ENCODE assay signal across 8 mouse cellular contexts in the genomic region with DNA sequence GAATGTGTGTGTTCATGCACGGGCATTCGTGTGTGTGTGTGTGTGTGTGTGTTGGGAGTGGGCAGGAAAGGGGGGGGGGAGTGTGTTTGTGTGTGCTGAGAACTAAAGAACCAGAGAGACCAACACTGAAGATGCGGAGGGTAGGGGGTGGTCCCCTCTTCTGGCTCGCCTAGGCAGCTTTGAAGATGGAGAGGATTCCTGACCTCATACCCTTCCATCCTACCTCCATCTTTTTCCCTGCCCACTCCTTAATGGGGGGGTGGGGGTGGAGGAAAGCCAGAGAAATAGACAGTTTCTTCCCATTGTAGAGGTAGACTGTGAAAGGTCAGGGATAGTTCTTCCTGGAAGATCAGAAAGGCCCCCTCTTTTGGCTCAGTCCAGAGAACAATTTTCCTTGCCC. TPM values are rescaled to one million over a fixed set of nuclear protein-coding genes. Genes with fewer than 3 reads are reported as not detected.
A peak's percentile ranks its signal among the peaks of the same experiment; 100 is the strongest.
DNase-seq lines count a peak whose midpoint lies in the region; ATAC-seq lines count a peak whose summit lies in the region.

No protein-coding gene starts in this region.

- H3K9me3 ChIP-seq in kidney, embryonic 15.5 days (replicated peaks): no peaks in the 10 kb centered on the region
- no peaks in the 10 kb centered on the region for H3K9me3 ChIP-seq in hindbrain, embryonic 13.5 days
- no peaks in the 10 kb centered on the region for H3K9me3 ChIP-seq in midbrain, embryonic 16.5 days (replicated peaks; ENCODE audit: control insufficient read depth, low read length, poor library complexity, severe bottlenecking)

- peaks cover 63% of the 10 kb centered on the region for H3K36me3 ChIP-seq in kidney, embryonic 15.5 days
- H3K36me3 ChIP-seq in hindbrain, embryonic 13.5 days: peaks cover 58% of the 10 kb centered on the region
- peaks cover 23% of the 10 kb centered on the region for H3K36me3 ChIP-seq in midbrain, embryonic 16.5 days (ENCODE audit: control insufficient read depth, insufficient read depth, low read length)

- peak overlapping the region; percentile 27; the same call in 1 of the 2 replicates for H3K4me3 ChIP-seq in kidney, embryonic 15.5 days (replicated peaks)
- H3K4me3 ChIP-seq in brown adipose tissue, adult 24 weeks (ENCODE audit: insufficient read depth, low read depth, low read length): peak overlapping the region; percentile 54
- peak overlapping the region; percentile 17; the same call in 1 of the 2 replicates for H3K4me3 ChIP-seq in hindbrain, embryonic 13.5 days
- H3K4me3 ChIP-seq in midbrain, embryonic 16.5 days (ENCODE audit: low read depth, low read length): no peak overlapping the region

- peak overlapping the region; percentile 56 for H3K4me2 ChIP-seq in kidney, embryonic 15.5 days
- no peak overlapping the region; the same call in 1 of the 2 replicates for H3K4me2 ChIP-seq in hindbrain, embryonic 13.5 days
- no peak overlapping the region for H3K4me2 ChIP-seq in midbrain, embryonic 16.5 days (ENCODE audit: low read length)

- WGBS in kidney, embryonic 15.5 days: 70% methylated on average over 4 of the region's 4 CpGs
- WGBS in hindbrain, embryonic 13.5 days: 55% methylated on average over 4 of the region's 4 CpGs
- 69% methylated on average over 4 of the region's 4 CpGs for WGBS in midbrain, embryonic 16.5 days

- peak overlapping the region; percentile 1; the same call in 1 of the 2 replicates for H3K9ac ChIP-seq in kidney, embryonic 15.5 days
- H3K9ac ChIP-seq in hindbrain, embryonic 13.5 days: peak overlapping the region; percentile 67; the same call in 1 of the 2 replicates
- H3K9ac ChIP-seq in midbrain, embryonic 16.5 days (ENCODE audit: low read depth, low read length): 0 out of 2 replicates have a peak overlapping the region, but pooled peaks have one; percentile 27

- no peak for DNase-seq in kidney, postnatal 36 days
- no peak for DNase-seq in urinary bladder, adult 2 months (ENCODE audit: low spot score)
- DNase-seq in ovary, adult 18-20 months (ENCODE audit: low spot score): no peak
- DNase-seq in layer of hippocampus, adult 8-10 months (ENCODE audit: low spot score in 2 of 2): no peak

- no peak for ATAC-seq in kidney, embryonic 15.5 days (replicated peaks; ENCODE audit: low FRiP score)
- no peak for ATAC-seq in hindbrain, embryonic 13.5 days (ENCODE audit: low FRiP score)
- ATAC-seq in midbrain, embryonic 16.5 days: no peak

- H3K27me3 ChIP-seq in kidney, embryonic 15.5 days: no peaks in the 10 kb centered on the region
- no peaks in the 10 kb centered on the region for H3K27me3 ChIP-seq in hindbrain, embryonic 13.5 days
- no peaks in the 10 kb centered on the region; the same call in 1 of the 2 replicates for H3K27me3 ChIP-seq in midbrain, embryonic 16.5 days (ENCODE audit: control insufficient read depth, insufficient read depth, low read depth, low read length)

- peak overlapping the region; percentile 69 for H3K27ac ChIP-seq in kidney, embryonic 15.5 days
- peak overlapping the region; percentile 41 for H3K27ac ChIP-seq in brown adipose tissue, adult 24 weeks (replicated peaks; ENCODE audit: low read depth, low read length)
- H3K27ac ChIP-seq in hindbrain, embryonic 13.5 days: no peak overlapping the region
- no peak overlapping the region for H3K27ac ChIP-seq in midbrain, embryonic 16.5 days (ENCODE audit: low read length)

- H3K4me1 ChIP-seq in kidney, embryonic 15.5 days: peaks cover 37% of the 10 kb centered on the region
- H3K4me1 ChIP-seq in brown adipose tissue, adult 24 weeks (ENCODE audit: control insufficient read depth, insufficient read depth, insufficient read length, low read length): peaks cover 7% of the 10 kb centered on the region
- peaks cover 32% of the 10 kb centered on the region for H3K4me1 ChIP-seq in hindbrain, embryonic 13.5 days (replicated peaks)
- H3K4me1 ChIP-seq in midbrain, embryonic 16.5 days (ENCODE audit: control insufficient read depth, insufficient read depth, low read length): peaks cover 23% of the 10 kb centered on the region

RNA-seq across cellular contexts. Expression of a gene that starts 0.5 kb away (rescaled TPM):
- polyA plus RNA-seq in kidney, embryonic 15.5 days (2015; fragmentation: Nextera tagmentation; extraction: Ambion mirVana): 0.27 TPM in 1 of 2 replicates, not detected in the other
- not detected in 2 replicates for polyA plus RNA-seq in brown adipose tissue, adult 24 weeks (2012; ENCODE audit: insufficient read depth, insufficient read length, missing spikeins)
- 0.43 TPM in 1 of 2 replicates, not detected in the other for polyA plus RNA-seq in hindbrain, embryonic 13.5 days (2015; fragmentation: Nextera tagmentation; extraction: Ambion mirVana)
- polyA plus RNA-seq in midbrain, embryonic 16.5 days (2015; fragmentation: Nextera tagmentation; extraction: Ambion mirVana): 0.34 TPM in 1 of 2 replicates, not detected in the other
- polyA plus RNA-seq in urinary bladder, adult 2 months (2012; rRNA removed): 0.11 and 0.37 TPM in 2 replicates
- not detected for total RNA-seq in layer of hippocampus, adult 8-10 months (2022)

RNA-seq across cellular contexts. Expression of a gene that starts 0.9 kb away (rescaled TPM):
- polyA plus RNA-seq in kidney, embryonic 15.5 days (2015; fragmentation: Nextera tagmentation; extraction: Ambion mirVana): 60.9 and 68.1 TPM in 2 replicates
- polyA plus RNA-seq in brown adipose tissue, adult 24 weeks (2012; ENCODE audit: insufficient read depth, insufficient read length, missing spikeins): 6.9 and 8.4 TPM in 2 replicates
- polyA plus RNA-seq in hindbrain, embryonic 13.5 days (2015; fragmentation: Nextera tagmentation; extraction: Ambion mirVana): 47.4 and 48.0 TPM in 2 replicates
- 64.9 and 65.9 TPM in 2 replicates for polyA plus RNA-seq in midbrain, embryonic 16.5 days (2015; fragmentation: Nextera tagmentation; extraction: Ambion mirVana)
- polyA plus RNA-seq in urinary bladder, adult 2 months (2012; rRNA removed): 28.4 and 30.5 TPM in 2 replicates
- 10 to 100 TPM; 50.9 to 62.0 (median 58.0) TPM for total RNA-seq in layer of hippocampus, adult 8-10 months (2022)

RNA-seq across cellular contexts. Expression of a gene that starts 9.1 kb away (rescaled TPM):
- 2.8 and 3.6 TPM in 2 replicates for polyA plus RNA-seq in kidney, embryonic 15.5 days (2015; fragmentation: Nextera tagmentation; extraction: Ambion mirVana)
- 3.6 and 6.4 TPM in 2 replicates for polyA plus RNA-seq in brown adipose tissue, adult 24 weeks (2012; ENCODE audit: insufficient read depth, insufficient read length, missing spikeins)
- 2.7 and 3.0 TPM in 2 replicates for polyA plus RNA-seq in hindbrain, embryonic 13.5 days (2015; fragmentation: Nextera tagmentation; extraction: Ambion mirVana)
- 2.8 and 2.9 TPM in 2 replicates for polyA plus RNA-seq in midbrain, embryonic 16.5 days (2015; fragmentation: Nextera tagmentation; extraction: Ambion mirVana)
- polyA plus RNA-seq in urinary bladder, adult 2 months (2012; rRNA removed): 5.6 and 6.5 TPM in 2 replicates
- 1 to 10 TPM; 2.7 to 5.3 (median 3.4) TPM for total RNA-seq in layer of hippocampus, adult 8-10 months (2022)

RNA-seq across cellular contexts. Expression of a gene that starts 20.9 kb away (rescaled TPM):
- 0.27 and 0.40 TPM in 2 replicates for polyA plus RNA-seq in kidney, embryonic 15.5 days (2015; fragmentation: Nextera tagmentation; extraction: Ambion mirVana)
- not detected in 2 replicates for polyA plus RNA-seq in brown adipose tissue, adult 24 weeks (2012; ENCODE audit: insufficient read depth, insufficient read length, missing spikeins)
- 0.13 and 0.40 TPM in 2 replicates for polyA plus RNA-seq in hindbrain, embryonic 13.5 days (2015; fragmentation: Nextera tagmentation; extraction: Ambion mirVana)
- polyA plus RNA-seq in midbrain, embryonic 16.5 days (2015; fragmentation: Nextera tagmentation; extraction: Ambion mirVana): 0.41 and 0.92 TPM in 2 replicates
- 0.54 and 0.65 TPM in 2 replicates for polyA plus RNA-seq in urinary bladder, adult 2 months (2012; rRNA removed)
- under 1 TPM in 3 of 4 experiments, not detected in 1; 0.16 to 0.41 (median 0.18) TPM for total RNA-seq in layer of hippocampus, adult 8-10 months (2022)

RNA-seq across cellular contexts. Expression of a gene that starts 24.8 kb away (rescaled TPM):
- polyA plus RNA-seq in kidney, embryonic 15.5 days (2015; fragmentation: Nextera tagmentation; extraction: Ambion mirVana): 29.5 and 32.3 TPM in 2 replicates
- polyA plus RNA-seq in brown adipose tissue, adult 24 weeks (2012; ENCODE audit: insufficient read depth, insufficient read length, missing spikeins): 148 and 163 TPM in 2 replicates
- 28.2 and 29.0 TPM in 2 replicates for polyA plus RNA-seq in hindbrain, embryonic 13.5 days (2015; fragmentation: Nextera tagmentation; extraction: Ambion mirVana)
- 41.1 and 43.3 TPM in 2 replicates for polyA plus RNA-seq in midbrain, embryonic 16.5 days (2015; fragmentation: Nextera tagmentation; extraction: Ambion mirVana)
- polyA plus RNA-seq in urinary bladder, adult 2 months (2012; rRNA removed): 148 and 160 TPM in 2 replicates
- 100 to 1,000 TPM; 134 to 163 (median 148) TPM for total RNA-seq in layer of hippocampus, adult 8-10 months (2022)

Comparison
In these comparisons a context has a peak if more than half of its experiments do, and no peak if none do; other contexts are left out.
1. H3K27ac ChIP-seq: peak in kidney, embryonic 15.5 days (single experiment) and brown adipose tissue, adult 24 weeks (single experiment); none in hindbrain, embryonic 13.5 days (single experiment) and midbrain, embryonic 16.5 days (single experiment).
2. H3K9ac ChIP-seq: peak in every context shown above with its lines; median percentile 67 in hindbrain, embryonic 13.5 days; 27 in midbrain, embryonic 16.5 days; 1 in kidney, embryonic 15.5 days.